Mouse (Mus musculus) CH12.LX (cell line): ENCODE results near the gene Gm2163. TPM values are rescaled to one million over a fixed set of nuclear protein-coding genes. Genes with fewer than 3 reads are reported as not detected.
"Not testable (repeated sequence)": the region's sequence is repeated elsewhere in the genome, so short reads cannot be mapped to it uniquely, and the experiment has no call there.

Experiments used
- DNase-seq: peaks from one replicate; pipeline ENCODE4 v3.0.0-alpha.2; 2013; ENCODE audit errors: extremely low read depth
- H3K27ac ChIP-seq: 2 replicates; pipeline ENCODE4 v1.5.1; 2012; ENCODE audit warnings: low read depth, mild to moderate bottlenecking, control low read depth, moderate library complexity; ENCODE audit not compliant: insufficient read depth
- H3K27me3 ChIP-seq: replicated peaks from 2 replicates; pipeline ENCODE3; 2012; ENCODE audit warnings: inconsistent platforms
- H3K36me3 ChIP-seq, 2 experiments: replicated peaks in 1 of 2; 2 replicates each; pipeline versions ENCODE3 to v1.6.1; 2012; ENCODE audit warnings: inconsistent platforms in 1 of 2, low read length in 1 of 2, mild to moderate bottlenecking in 1 of 2, mixed read lengths in 1 of 2, moderate library complexity in 1 of 2; ENCODE audit not compliant: control insufficient read depth in 1 of 2, insufficient read depth in 1 of 2
- H3K4me1 ChIP-seq, 2 experiments: 2 replicates each; pipeline ENCODE4 v1.6.1; 2012; ENCODE audit warnings: inconsistent platforms in 1 of 2, moderate library complexity in 1 of 2; ENCODE audit not compliant: insufficient read depth in 2 of 2, control insufficient read depth in 1 of 2
- H3K4me2 ChIP-seq: 2 replicates; pipeline ENCODE4 v1.6.1; 2012; ENCODE audit warnings: low read depth, mild to moderate bottlenecking, control low read depth; ENCODE audit not compliant: poor library complexity, insufficient read depth, severe bottlenecking
- H3K4me3 ChIP-seq, 3 experiments: fragments of 150-350 bp in 1 of 3; sonication (generic) in 1 of 3; replicated peaks in 1 of 3; 2 replicates each; pipeline versions ENCODE3 to v1.5.1; 2011 to 2012; ENCODE audit warnings: low read depth in 2 of 3, low read length in 2 of 3, mild to moderate bottlenecking in 2 of 3, moderate library complexity in 2 of 3, control low read depth in 1 of 3, improper control_type of control experiment in 1 of 3, inconsistent platforms in 1 of 3, mixed read lengths in 1 of 3; ENCODE audit not compliant: poor library complexity in 1 of 3
- H3K79me2 ChIP-seq: replicated peaks from 2 replicates; pipeline ENCODE4 v1.6.1; 2012; ENCODE audit warnings: mild to moderate bottlenecking, moderate library complexity; ENCODE audit not compliant: control insufficient read depth, poor library complexity, insufficient read depth, severe bottlenecking; ENCODE audit errors: extremely low read depth
- H3K9ac ChIP-seq: 2 replicates; pipeline ENCODE4 v1.6.1; 2012; ENCODE audit warnings: low read depth, mild to moderate bottlenecking, control low read depth, moderate library complexity; ENCODE audit not compliant: insufficient read depth
- H3K9me3 ChIP-seq: replicated peaks from 2 replicates; pipeline ENCODE3; 2012; ENCODE audit warnings: low read length, inconsistent platforms, mixed read lengths
- dilution Hi-C: fragments of 300-500 bp; cut with MboI; formaldehyde crosslinking; loops from 2 replicates; pipeline ENCODE4 v1.14.3; 2020; ENCODE audit warnings: low sequenced_read_pairs; ENCODE audit not compliant: extremely low pct_unique_long_range_greater_than_20kb, extremely low pct_ligation_motif_present
- in situ Hi-C: fragments of 300-500 bp; cut with MboI; formaldehyde crosslinking; loops from 3 replicates; pipeline ENCODE4 v1.14.3; 2019; ENCODE audit warnings: low sequenced_read_pairs, low pct_ligation_motif_present, low pct_unique_long_range_greater_than_20kb, mixed read lengths
- polyA plus RNA-seq: library from polyadenylated mRNA; unstranded; fragments of >175 nt; gene quantifications from 2 replicates; pipeline ENCODE4 v1.2.1, GENCODE M21; 2012; ENCODE audit warnings: low read depth; ENCODE audit not compliant: insufficient read length
- total RNA-seq, 2 experiments: library from RNA; depleted of rRNA; stranded (reverse); fragments of 300-350 nt in 1 of 2; fragments of >200 nt in 1 of 2; gene quantifications; 2 replicates each; pipeline ENCODE4 v1.2.3; 2012 to 2014

Gm2163 gene
- total RNA-seq (2012; rRNA removed) (not detected in 2 replicates), total RNA-seq (2014; rRNA removed) (not detected in 2 replicates), polyA plus RNA-seq (not detected in 2 replicates)

DNA sequence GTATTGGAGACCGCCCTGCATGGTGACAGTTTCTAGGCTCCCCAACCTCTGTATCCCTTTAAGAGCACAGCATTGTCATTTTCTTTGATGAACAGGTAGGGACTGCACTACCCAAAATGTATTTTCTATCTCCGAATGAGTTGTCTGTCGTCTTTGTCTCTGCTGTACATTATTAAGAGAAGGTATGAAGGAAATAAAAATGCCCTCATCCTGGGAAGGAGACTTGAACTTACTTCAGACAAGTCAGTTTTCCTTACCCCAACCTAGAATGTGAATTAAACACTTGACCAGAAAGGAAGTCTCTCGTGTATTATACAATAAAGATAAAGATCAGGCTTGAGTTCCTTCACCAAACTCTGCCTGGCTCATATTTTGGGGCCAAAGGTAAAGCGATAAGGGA, at the start of gene Gm2163:
Gene Gm2163 (plus strand): TSS at position 301 of the 400 bp plus-strand sequence.
- dilution Hi-C loops, in situ Hi-C loops: not testable (repeated sequence)

GRCm38 (mm10) chr4:42439078-42439477, 27.5 kb upstream of the Gm2163 start, which contains the start of gene Gm21586:
TSS of gene Gm21586 (plus strand) at chr4:42439378.
- H3K36me3 ChIP-seq, H3K4me3 ChIP-seq, H3K4me2 ChIP-seq, H3K79me2 ChIP-seq, DNase-seq, H3K9me3 ChIP-seq, H3K4me1 ChIP-seq, H3K9ac ChIP-seq, dilution Hi-C loops, H3K27me3 ChIP-seq, H3K27ac ChIP-seq, in situ Hi-C loops: not testable (repeated sequence)

More for the DNA sequence above, at the start of gene Gm2163:
- H3K9ac ChIP-seq, DNase-seq, H3K79me2 ChIP-seq, H3K4me3 ChIP-seq, H3K27me3 ChIP-seq, H3K27ac ChIP-seq, H3K4me2 ChIP-seq, H3K9me3 ChIP-seq, H3K4me1 ChIP-seq, H3K36me3 ChIP-seq: not testable (repeated sequence)

DNA sequence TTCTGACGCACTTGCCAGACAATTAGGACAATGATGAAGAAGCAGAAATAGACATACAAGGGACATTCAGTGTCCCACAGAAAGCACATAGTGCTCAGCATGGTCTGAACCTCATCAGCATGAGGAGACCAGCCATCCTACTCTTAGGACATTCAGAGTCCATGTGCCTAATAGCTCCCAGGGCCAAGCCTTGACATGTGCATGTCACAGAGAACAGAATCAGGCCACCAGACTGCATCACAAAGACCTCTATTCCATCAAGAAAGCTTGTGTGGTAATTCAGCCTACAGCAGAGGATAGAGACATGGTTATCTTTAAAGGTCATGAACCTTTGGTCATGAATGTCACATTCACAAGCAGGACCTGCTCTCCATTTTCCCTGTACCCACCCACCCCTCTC, 61.5 kb downstream of the Gm2163 start, which contains the start of gene Fam205a2:
Gene Fam205a2 (minus strand): TSS at position 101 of the 400 bp plus-strand sequence.
- H3K4me3 ChIP-seq, H3K4me1 ChIP-seq, H3K4me2 ChIP-seq, in situ Hi-C loops, dilution Hi-C loops, H3K36me3 ChIP-seq, H3K27ac ChIP-seq, DNase-seq, H3K27me3 ChIP-seq, H3K9ac ChIP-seq, H3K79me2 ChIP-seq, H3K9me3 ChIP-seq: not testable (repeated sequence)

DNA sequence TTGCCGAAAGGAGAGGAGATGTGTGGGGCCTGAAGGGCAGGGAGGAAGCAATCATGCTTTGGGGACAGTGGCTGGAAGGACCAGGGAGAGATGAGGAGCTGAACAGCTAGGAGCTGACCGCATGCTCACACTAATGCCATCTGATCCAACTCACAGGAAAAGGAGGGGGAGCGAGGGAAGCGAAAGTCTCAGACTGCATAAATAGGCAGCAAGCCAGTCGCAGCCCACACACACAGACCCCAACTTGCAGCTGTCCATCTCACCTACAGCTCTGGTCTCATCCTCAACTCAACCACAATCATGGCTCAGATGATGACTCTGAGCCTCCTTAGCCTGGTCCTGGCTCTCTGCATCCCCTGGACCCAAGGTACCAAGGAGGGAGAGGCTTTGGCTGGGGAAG, 145.3 kb downstream of the Gm2163 start, which contains the start of gene Gm10591:
Gene Gm10591 (plus strand): TSS at position 301 of the 400 bp plus-strand sequence.
- H3K36me3 ChIP-seq, dilution Hi-C loops, H3K9ac ChIP-seq, H3K4me1 ChIP-seq, H3K27ac ChIP-seq, DNase-seq, H3K4me3 ChIP-seq, H3K79me2 ChIP-seq, H3K9me3 ChIP-seq, in situ Hi-C loops, H3K27me3 ChIP-seq, H3K4me2 ChIP-seq: not testable (repeated sequence)

GRCm38 (mm10) chr4:42629419-42629818, 162.9 kb downstream of the Gm2163 start, which contains the start of gene Gm2564:
TSS of gene Gm2564 (plus strand) at chr4:42629719.
- dilution Hi-C loops, H3K4me1 ChIP-seq, H3K9me3 ChIP-seq, H3K9ac ChIP-seq, H3K27ac ChIP-seq, H3K4me2 ChIP-seq, H3K36me3 ChIP-seq, H3K4me3 ChIP-seq, in situ Hi-C loops, DNase-seq, H3K79me2 ChIP-seq, H3K27me3 ChIP-seq: not testable (repeated sequence)
